Mouse (Mus musculus) urinary bladder, postnatal 14 days (tissue): ENCODE data around the gene Sufu.
A peak's percentile ranks its signal among the peaks of the same experiment; 100 is the strongest.

ENCODE experiments used
- DNase-seq: peaks from one replicate; pipeline ENCODE4 v3.0.0; 2021; ENCODE audit warnings: low spot score

The Sufu gene

GRCm38 (mm10) chr19:46394712-46395108 is 2.0 kb upstream of the Sufu start:
- no peak for DNase-seq

GRCm38 (mm10) chr19:46395109-46396009 is 1.3 kb upstream of the Sufu start, which contains the start of gene Actr1a:
TSS of gene Actr1a (minus strand) at chr19:46395748.
- peak; percentile 97 for DNase-seq

GRCm38 (mm10) chr19:46396109-46396508 is 587 bp upstream of the Sufu start:
- no peak for DNase-seq

GRCm38 (mm10) chr19:46397436-46398001 is 823 bp downstream of the Sufu start:
- no peak for DNase-seq

- DNase-seq = no peak
These were observed 1.7 kb downstream of the Sufu start for GRCm38 (mm10) chr19:46398401-46398800.

- DNase-seq = no peak
These were observed 2.7 kb downstream of the Sufu start for GRCm38 (mm10) chr19:46399372-46399771.

GRCm38 (mm10) chr19:46399886-46400285 is 3.2 kb downstream of the Sufu start:
- DNase-seq = no peak

GRCm38 (mm10) chr19:46400558-46400957 is 3.9 kb downstream of the Sufu start:
- no peak for DNase-seq

GRCm38 (mm10) chr19:46404030-46404429 is 7.3 kb downstream of the Sufu start:
- DNase-seq = no peak

GRCm38 (mm10) chr19:46406592-46407386 is 10.1 kb downstream of the Sufu start:
- DNase-seq = no peak

- no peak for DNase-seq
These were observed 12.8 kb downstream of the Sufu start for GRCm38 (mm10) chr19:46409506-46409905.

- DNase-seq = no peak
These were observed 15.5 kb downstream of the Sufu start for GRCm38 (mm10) chr19:46412056-46412805.

GRCm38 (mm10) chr19:46413969-46414368 is 17.3 kb downstream of the Sufu start:
- DNase-seq = no peak

GRCm38 (mm10) chr19:46414486-46414885 is 17.8 kb downstream of the Sufu start:
- DNase-seq = no peak

- DNase-seq = no peak
These were observed 19.6 kb downstream of the Sufu start for GRCm38 (mm10) chr19:46416276-46416675.

GRCm38 (mm10) chr19:46418051-46418450 is 21.4 kb downstream of the Sufu start:
- DNase-seq = no peak

- no peak for DNase-seq
These were observed 23.7 kb downstream of the Sufu start for GRCm38 (mm10) chr19:46420410-46420809.

GRCm38 (mm10) chr19:46422384-46423338 is 26.0 kb downstream of the Sufu start:
- no peak for DNase-seq

GRCm38 (mm10) chr19:46425266-46425665 is 28.6 kb downstream of the Sufu start:
- no peak for DNase-seq

GRCm38 (mm10) chr19:46426488-46426887 is 29.8 kb downstream of the Sufu start:
- no peak for DNase-seq

GRCm38 (mm10) chr19:46429250-46429649 is 32.6 kb downstream of the Sufu start:
- DNase-seq = no peak
